Mouse (Mus musculus): ENCODE results near the gene Ggnbp2. TPM values are rescaled to one million over a fixed set of nuclear protein-coding genes. Genes with fewer than 3 reads are reported as not detected.

Gene Ggnbp2
- polyA plus RNA-seq, 1 experiment from 2014 or later: 47.2 TPM

DNA sequence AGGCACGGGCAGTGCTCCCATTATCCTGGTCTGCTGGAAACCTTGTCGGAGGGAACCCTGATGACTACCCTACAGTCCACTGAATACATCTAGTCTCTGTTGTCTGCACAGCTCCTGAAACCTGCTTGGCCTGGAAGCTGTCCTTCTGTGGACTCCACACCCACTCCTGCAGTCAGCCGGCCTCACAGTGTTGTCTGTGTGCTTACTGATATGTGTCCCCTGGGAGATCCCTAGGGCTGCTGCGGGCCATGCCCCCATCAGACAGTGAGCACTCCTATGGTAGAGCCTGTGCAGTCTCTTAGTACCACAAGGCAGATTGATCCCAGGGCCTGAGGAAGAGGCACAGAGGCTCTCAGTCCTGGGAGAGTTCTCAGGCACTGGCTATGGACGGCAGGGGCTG lies 48.1 kb downstream of the Ggnbp2 start:
- no peaks in the 10 kb centered on the region for H3K9me3 ChIP-seq (replicated peaks)
- no peak overlapping the region; the same call in 1 of the 2 replicates for H3K4me3 ChIP-seq
- no peaks in the 10 kb centered on the region for H3K27me3 ChIP-seq
- H3K4me1 ChIP-seq (replicated peaks): peaks cover 71% of the 10 kb centered on the region
- peaks cover 14% of the 10 kb centered on the region for H3K36me3 ChIP-seq
- H3K9ac ChIP-seq: 0 out of 2 replicates have a peak overlapping the region, but pooled peaks have one; percentile 28
- no peak for ATAC-seq (replicated peaks; ENCODE audit: insufficient number of reproducible peaks, insufficient read depth, low FRiP score, low read depth)
- H3K27ac ChIP-seq: peak overlapping the region; percentile 82
- H3K4me2 ChIP-seq: peak overlapping the region; percentile 54
- WGBS: 50% methylated on average over 5 of the region's 5 CpGs

DNA sequence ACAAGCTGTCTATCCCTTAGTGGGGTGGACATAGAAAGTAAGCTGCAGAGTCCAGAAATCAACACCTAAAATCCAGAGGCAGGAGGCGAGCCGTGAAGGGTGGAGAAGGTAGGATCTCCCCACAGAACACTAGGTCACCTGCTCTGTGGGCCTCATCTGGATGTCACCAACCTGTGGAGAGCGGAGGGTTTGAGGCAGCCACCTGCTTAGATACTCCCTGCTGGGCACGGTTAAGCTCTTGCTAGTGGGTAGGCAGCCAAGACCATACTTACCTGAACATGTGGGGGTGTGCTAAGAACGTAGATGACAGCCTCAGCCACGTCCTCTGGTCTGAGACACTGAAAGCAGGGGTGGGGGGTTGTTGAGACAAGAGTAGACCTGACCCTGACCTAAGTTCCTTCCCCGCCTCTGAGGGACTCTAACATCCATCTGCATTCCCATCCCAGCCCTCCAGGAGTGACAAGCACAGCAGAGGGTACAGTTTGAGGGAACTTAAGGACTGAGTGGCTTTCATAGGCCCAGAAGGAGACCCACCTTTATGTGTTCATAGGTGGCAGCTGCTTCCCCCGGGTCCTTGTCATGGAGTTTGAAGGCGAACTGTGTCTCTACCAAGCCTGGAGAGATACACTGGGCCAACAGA lies 49.4 kb downstream of the Ggnbp2 start:
- H3K4me2 ChIP-seq: no peak overlapping the region

DNA sequence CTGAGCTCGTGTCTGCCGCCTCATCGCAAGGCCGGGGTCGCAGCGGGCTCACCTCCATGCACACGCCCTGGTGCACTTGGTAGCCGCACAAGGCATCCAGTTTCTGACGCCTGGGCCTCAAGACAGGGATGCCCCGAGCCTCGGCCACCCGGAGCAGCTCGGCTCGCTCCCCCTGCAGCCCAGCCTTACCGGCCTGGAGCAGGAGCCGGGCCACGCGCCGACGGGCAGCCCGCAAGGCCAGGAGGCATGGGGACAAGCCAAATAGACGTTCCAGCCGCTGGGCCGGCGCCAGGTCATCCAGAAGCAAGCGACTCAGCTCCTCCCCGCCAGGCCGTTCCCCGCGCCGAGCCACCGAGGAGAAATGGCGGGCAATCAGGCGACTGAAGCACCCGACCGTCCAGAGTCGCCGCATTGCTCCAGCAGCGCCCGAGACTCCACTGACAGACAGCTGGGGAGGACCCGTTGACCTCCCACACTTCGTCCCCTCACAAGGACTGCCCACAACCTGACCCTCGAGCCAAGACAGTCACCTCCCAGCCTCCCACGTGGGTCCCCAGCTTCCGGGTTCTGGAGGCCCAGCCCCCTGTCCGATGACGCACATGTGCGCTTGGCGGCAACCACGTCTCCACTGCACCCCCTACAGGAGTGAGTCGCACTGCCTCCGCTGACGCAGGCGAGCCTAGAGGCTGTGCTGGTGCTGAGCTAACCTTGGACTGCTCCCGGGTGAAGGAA lies 51.5 kb downstream of the Ggnbp2 start, which contains the start of gene Mrm1:
Gene Mrm1, minus strand, starts transcription at position 555 of the 732 bp plus-strand sequence.
- peak within 1 kb of the TSS; percentile 82 for H3K4me3 ChIP-seq
- H3K4me1 ChIP-seq (replicated peaks): peaks cover 48% of the 10 kb centered on the region
- peaks cover 14% of the 10 kb centered on the region for H3K36me3 ChIP-seq
- H3K9me3 ChIP-seq (replicated peaks): no peaks in the 10 kb centered on the region
- no peaks in the 10 kb centered on the region for H3K27me3 ChIP-seq
- peak within 1 kb of the TSS; percentile 82 for H3K9ac ChIP-seq
- peak; percentile 79 for ATAC-seq (replicated peaks; ENCODE audit: insufficient number of reproducible peaks, insufficient read depth, low FRiP score, low read depth)
- H3K4me2 ChIP-seq: peak within 1 kb of the TSS; percentile 96
- WGBS: under 1% methylated on average over 55 of the region's 55 CpGs
- H3K27ac ChIP-seq: peak within 1 kb of the TSS; percentile 94

More for the DNA sequence above, 49.4 kb downstream of the Ggnbp2 start:
- H3K9ac ChIP-seq: no peak overlapping the region
- H3K4me1 ChIP-seq (replicated peaks): peaks cover 69% of the 10 kb centered on the region
- no peaks in the 10 kb centered on the region for H3K9me3 ChIP-seq (replicated peaks)
- peaks cover 14% of the 10 kb centered on the region for H3K36me3 ChIP-seq
- H3K27me3 ChIP-seq: no peaks in the 10 kb centered on the region
- no peak for ATAC-seq (replicated peaks; ENCODE audit: insufficient number of reproducible peaks, insufficient read depth, low FRiP score, low read depth)
- WGBS: 86% methylated on average over 9 of the region's 9 CpGs
- H3K4me3 ChIP-seq: no peak overlapping the region
- no peak overlapping the region for H3K27ac ChIP-seq

DNA sequence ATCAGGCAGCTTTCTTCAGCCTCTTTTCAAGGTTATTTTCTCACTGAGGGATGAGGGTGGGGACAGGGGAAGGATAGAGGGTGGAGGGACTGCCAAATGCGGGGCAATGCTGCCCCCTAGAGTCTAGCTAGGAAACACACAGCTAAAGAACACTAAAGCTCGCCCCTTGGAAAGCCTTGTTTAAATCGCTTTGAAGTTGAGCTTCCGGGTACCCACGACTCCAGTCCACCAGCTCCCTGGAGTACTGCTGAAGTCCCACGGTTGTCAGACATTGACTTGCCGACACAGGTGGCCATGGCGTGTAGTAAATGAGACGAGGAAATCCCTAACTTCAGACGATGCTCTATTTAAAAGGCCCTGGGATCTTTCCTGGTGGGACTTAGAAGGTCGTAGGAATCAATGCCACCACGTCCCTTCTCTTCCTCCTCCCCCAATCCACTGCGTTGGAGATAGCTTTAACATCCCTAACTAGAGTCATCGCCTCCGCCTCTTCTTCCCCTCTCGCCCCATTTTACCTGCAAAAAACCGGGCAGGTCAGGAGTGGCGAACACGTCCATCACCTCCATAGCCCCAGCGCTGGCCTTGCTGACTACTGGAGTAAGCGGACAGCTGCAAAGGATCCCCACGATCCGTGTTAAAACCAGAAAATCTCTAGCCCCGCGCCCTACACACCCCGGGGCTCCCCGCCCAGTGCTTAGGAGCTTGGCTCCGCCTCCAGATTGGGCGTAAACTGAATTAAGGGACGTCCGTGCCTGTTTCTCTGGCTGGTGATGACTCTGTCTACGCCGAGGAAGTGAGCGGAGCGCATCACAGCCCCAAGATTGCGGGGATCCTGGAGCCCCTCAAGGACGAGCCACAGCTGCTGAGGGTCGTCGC lies 52.3 kb downstream of the Ggnbp2 start:
- Histone ChIP-seq H3K9ac (peak overlapping the region; percentile 82), H3K4me3 (peak overlapping the region; percentile 82), H3K4me1 (replicated peaks) (peaks cover 40% of the 10 kb centered on the region), H3K27ac (peak overlapping the region; percentile 94), H3K36me3 (peaks cover 14% of the 10 kb centered on the region), H3K4me2 (peak overlapping the region; percentile 96), H3K9me3 (replicated peaks) (no peaks in the 10 kb centered on the region), H3K27me3 (no peaks in the 10 kb centered on the region)
- under 1% methylated on average over 39 of the region's 39 CpGs for WGBS
- ATAC-seq (replicated peaks; ENCODE audit: insufficient number of reproducible peaks, insufficient read depth, low FRiP score, low read depth): peak; percentile 69

DNA sequence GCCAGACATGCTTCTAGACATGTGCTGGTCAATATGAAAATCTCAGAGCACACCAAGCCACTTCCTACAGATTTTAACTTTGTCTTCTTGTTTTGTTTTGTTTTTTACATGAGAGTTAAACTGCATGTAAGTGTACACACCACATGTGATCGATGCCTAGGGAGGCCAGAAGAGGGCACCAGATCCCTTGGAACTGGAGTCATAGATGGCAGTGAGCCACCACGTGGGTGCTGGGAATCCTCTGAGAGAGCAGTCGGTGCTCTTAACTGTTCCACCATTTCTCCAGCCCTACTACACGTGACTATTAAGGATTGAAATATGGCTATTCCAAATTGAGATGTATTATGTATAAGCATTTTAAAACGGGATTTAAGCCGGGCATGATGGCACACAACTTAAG lies 53.3 kb downstream of the Ggnbp2 start:
- 78% methylated on average over 6 of the region's 6 CpGs for WGBS
- H3K27ac ChIP-seq: no peak overlapping the region
- no peak overlapping the region for H3K9ac ChIP-seq
- H3K4me2 ChIP-seq: no peak overlapping the region
- H3K4me1 ChIP-seq (replicated peaks): peaks cover 30% of the 10 kb centered on the region
- H3K9me3 ChIP-seq (replicated peaks): no peaks in the 10 kb centered on the region
- H3K36me3 ChIP-seq: peaks cover 23% of the 10 kb centered on the region
- no peaks in the 10 kb centered on the region for H3K27me3 ChIP-seq
- H3K4me3 ChIP-seq: no peak overlapping the region
- ATAC-seq (replicated peaks; ENCODE audit: insufficient number of reproducible peaks, insufficient read depth, low FRiP score, low read depth): no peak

DNA sequence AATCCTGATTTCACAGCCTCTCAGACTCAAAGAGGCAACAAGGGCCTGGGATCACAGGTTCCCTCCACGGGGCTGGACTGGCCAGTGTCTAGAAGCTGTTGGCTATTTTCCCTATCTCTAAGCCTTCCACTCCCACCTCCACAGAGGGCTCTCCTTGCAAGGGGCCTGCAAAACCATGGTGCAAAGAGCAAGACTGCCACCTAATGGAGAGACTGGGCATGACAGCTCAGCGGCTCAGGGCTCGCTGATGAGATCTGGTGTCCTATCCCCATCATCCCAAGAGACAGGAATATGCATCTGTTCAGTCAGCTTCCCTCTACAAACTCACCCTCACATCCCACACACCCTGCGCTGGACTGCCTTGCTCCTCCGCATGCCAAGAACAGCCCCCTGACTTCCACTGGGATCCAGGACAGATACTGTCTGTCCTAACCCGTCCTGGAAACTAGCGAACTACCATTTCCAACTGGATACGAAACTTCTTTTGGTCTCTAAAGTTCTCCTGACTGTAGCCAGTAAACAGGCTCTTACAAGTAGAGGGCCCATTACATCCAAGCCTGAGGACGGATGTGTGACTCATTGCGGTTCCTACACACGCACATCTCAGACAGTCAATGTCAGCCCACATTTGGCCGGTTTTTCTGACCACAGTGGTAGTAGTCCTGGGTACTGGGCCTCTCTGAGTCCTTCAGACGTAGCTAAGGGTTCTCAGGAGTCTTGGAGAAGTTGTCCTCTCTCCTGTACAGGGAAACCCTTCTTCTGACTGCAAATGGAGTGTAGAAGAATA lies 56.7 kb downstream of the Ggnbp2 start:
- no peak for ATAC-seq (replicated peaks; ENCODE audit: insufficient number of reproducible peaks, insufficient read depth, low FRiP score, low read depth)
- Histone ChIP-seq H3K4me3 (no peak overlapping the region), H3K4me2 (no peak overlapping the region), H3K4me1 (replicated peaks) (peaks cover 11% of the 10 kb centered on the region; the same call in 1 of the 2 replicates), H3K9me3 (replicated peaks) (no peaks in the 10 kb centered on the region), H3K9ac (no peak overlapping the region), H3K27me3 (no peaks in the 10 kb centered on the region), H3K36me3 (peaks cover 9% of the 10 kb centered on the region; the same call in 1 of the 2 replicates), H3K27ac (no peak overlapping the region)
- 57% methylated on average over 13 of the region's 13 CpGs for WGBS

DNA sequence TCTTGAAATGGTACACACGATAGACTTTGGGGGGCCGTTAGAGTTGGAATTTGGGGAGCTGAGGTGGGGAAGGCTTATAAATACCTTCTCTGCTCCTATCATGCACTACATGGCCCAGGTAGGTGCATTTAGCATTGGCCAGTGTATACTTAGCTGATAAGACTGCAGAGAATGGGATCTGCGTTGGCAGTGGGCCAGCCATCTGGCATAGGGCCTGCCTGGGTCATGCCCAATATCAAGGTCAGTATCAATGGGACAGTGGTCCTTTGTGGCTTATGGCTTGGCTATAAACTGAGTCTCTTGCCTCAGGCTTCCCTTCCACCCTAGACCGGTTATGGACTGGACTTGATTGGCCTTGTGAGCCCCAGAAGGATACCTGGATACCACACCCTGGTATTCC lies 66.2 kb downstream of the Ggnbp2 start:
- H3K9ac ChIP-seq: no peak overlapping the region
- no peak overlapping the region for H3K4me3 ChIP-seq
- H3K4me2 ChIP-seq: no peak overlapping the region
- H3K36me3 ChIP-seq: no peaks in the 10 kb centered on the region
- H3K27me3 ChIP-seq: no peaks in the 10 kb centered on the region; the same call in 1 of the 2 replicates
- H3K27ac ChIP-seq: no peak overlapping the region
- 77% methylated on average over 4 of the region's 4 CpGs for WGBS
- no peaks in the 10 kb centered on the region for H3K9me3 ChIP-seq (replicated peaks)
- ATAC-seq (replicated peaks; ENCODE audit: insufficient number of reproducible peaks, insufficient read depth, low FRiP score, low read depth): no peak
- H3K4me1 ChIP-seq (replicated peaks): no peaks in the 10 kb centered on the region

DNA sequence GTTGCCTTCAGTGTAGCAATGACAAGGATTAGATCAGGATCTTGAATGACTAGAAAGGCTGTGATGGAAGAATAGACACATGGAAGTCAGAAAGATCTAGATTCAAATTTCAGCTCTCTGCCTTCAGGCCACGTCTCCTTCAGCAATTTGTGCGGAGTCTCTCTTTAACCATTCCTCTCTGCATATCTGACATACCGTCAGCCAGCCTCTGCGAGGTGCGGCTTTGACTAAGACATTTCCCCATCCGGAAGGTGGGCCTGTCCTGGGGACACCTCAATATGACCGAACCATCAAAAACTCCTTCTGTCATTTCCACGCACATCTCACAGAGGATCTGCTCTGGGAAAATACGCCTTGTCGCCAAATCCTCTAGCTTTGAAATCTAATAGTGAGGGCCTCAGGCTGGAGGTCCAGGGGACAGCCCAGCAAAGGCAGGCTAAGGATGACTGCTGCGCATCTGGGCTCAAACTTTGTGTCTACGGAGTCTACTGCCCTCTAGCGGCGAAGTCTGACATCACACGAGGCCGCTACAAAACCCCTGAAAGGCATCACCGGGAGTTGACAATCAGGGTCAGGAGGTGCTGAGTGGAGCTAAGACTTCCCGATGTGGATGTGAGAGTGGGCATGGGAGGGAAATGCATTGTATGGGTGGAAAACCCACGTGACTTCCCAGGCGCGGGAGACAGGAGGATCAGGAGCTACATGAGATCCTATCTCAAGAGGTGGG lies 72.8 kb downstream of the Ggnbp2 start:
- Histone ChIP-seq H3K4me1 (replicated peaks) (peaks cover 3% of the 10 kb centered on the region), H3K9me3 (replicated peaks) (no peaks in the 10 kb centered on the region), H3K4me3 (no peak overlapping the region), H3K4me2 (no peak overlapping the region), H3K9ac (no peak overlapping the region), H3K36me3 (no peaks in the 10 kb centered on the region), H3K27ac (no peak overlapping the region), H3K27me3 (peaks cover 16% of the 10 kb centered on the region)
- 17% methylated on average over 21 of the region's 21 CpGs for WGBS
- ATAC-seq (replicated peaks; ENCODE audit: insufficient number of reproducible peaks, insufficient read depth, low FRiP score, low read depth): 0 out of 2 replicates have a peak, but pooled peaks have one; percentile 18

DNA sequence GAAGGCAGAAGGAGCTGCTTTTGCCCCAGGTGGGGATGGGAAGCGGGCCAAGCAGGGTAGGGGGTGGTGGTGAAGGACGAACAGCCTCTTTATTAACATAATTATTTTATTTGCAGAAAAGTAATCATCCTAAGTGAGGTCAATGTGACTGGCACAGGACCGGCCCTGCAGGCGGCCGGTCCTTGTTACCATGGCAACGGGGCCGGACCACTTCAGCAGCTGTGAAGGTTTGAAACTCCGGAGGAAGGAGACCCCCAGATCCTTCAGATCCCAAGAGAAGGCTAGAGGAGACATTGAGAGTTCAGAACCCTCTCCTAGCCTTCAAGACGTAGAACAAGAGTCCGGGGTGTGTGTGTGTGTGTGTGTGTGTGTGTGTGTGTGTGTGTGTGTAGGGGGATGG lies 73.6 kb downstream of the Ggnbp2 start:
- WGBS: 44% methylated on average over 10 of the region's 10 CpGs
- H3K27ac ChIP-seq: no peak overlapping the region
- no peaks in the 10 kb centered on the region for H3K9me3 ChIP-seq (replicated peaks)
- peaks cover 3% of the 10 kb centered on the region for H3K4me1 ChIP-seq (replicated peaks)
- ATAC-seq (replicated peaks; ENCODE audit: insufficient number of reproducible peaks, insufficient read depth, low FRiP score, low read depth): no peak
- H3K9ac ChIP-seq: no peak overlapping the region
- H3K27me3 ChIP-seq: peaks cover 16% of the 10 kb centered on the region
- no peak overlapping the region for H3K4me2 ChIP-seq
- no peak overlapping the region for H3K4me3 ChIP-seq
- no peaks in the 10 kb centered on the region for H3K36me3 ChIP-seq

DNA sequence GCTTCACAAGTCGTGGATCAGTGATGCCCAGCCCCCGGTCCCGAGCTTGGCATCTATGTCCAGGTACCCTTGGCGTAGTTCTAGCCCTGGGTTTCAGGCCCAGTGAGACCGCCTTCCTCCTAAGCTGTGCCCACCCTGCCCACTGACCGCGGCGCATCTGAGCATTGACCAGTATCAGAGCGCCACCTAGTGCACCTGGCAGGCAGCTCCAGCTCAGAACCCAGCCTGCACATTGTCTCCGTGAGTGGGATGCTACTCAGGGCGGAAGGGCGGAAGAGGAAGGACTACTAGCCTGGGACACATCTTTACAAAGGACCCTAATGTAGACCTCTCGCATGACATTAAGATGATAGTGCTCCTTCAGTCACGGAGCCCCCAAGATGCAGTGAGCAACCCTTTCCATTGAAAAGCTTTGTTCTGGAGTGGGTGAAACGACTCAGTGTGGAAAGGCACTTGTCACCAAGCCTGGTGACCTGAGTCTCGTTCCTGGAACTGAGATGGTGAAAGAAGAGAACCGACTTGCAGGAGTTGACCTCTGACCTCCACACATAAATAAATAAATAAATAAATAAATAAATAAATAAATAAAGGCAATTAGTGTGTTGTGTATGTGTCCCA lies 76.0 kb downstream of the Ggnbp2 start:
- peak; percentile 68 for ATAC-seq (replicated peaks; ENCODE audit: insufficient number of reproducible peaks, insufficient read depth, low FRiP score, low read depth)
- 7% methylated on average over 17 of the region's 17 CpGs for WGBS

More for the DNA sequence above, 76.0 kb downstream of the Ggnbp2 start:
- H3K4me3 ChIP-seq: no peak overlapping the region
- peaks cover 3% of the 10 kb centered on the region for H3K4me1 ChIP-seq (replicated peaks)
- no peaks in the 10 kb centered on the region for H3K9me3 ChIP-seq (replicated peaks)
- no peak overlapping the region for H3K9ac ChIP-seq
- no peaks in the 10 kb centered on the region for H3K36me3 ChIP-seq
- no peak overlapping the region for H3K27ac ChIP-seq
- no peak overlapping the region for H3K4me2 ChIP-seq
- peaks cover 16% of the 10 kb centered on the region for H3K27me3 ChIP-seq
